Mouse (Mus musculus): ENCODE results near the gene Plekha3. TPM values are rescaled to one million over a fixed set of nuclear protein-coding genes. Genes with fewer than 3 reads are reported as not detected.
A peak's percentile ranks its signal among the peaks of the same experiment; 100 is the strongest.

The Plekha3 gene
- total RNA-seq (2021), result 10 to 100 TPM; 36.4 to 38.9 TPM

- intact Hi-C loops (cut with DNase I), result no loop called here
- DNase-seq (ENCODE audit: low spot score in 2 of 2), result peak; percentile 87
These were observed at the start of gene Plekha3 for GRCm38 (mm10) chr2:76674725-76675427. TSS of gene Plekha3 (plus strand) at chr2:76675281.

DNA sequence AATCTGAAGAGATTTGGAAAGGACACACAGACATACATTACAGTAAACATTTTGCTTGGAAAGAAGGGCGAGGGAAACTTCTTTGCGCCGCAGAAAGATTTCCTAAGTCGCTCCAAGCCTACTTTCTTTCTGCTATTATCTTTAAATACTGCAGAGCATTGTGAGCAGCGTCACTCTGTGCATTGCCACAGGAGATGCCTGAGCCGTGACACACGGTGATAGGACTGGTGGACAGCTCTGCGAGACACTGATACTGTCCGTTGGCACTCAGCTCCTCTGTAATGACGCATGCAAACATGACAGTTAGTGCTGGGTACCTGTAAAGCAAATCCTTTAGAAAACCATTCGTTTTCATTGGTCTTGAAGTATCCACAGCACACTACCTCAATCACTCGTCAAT lies 44.8 kb upstream of the Plekha3 start:
- intact Hi-C loops (cut with DNase I), result no loop called here
- no peak for DNase-seq (ENCODE audit: low spot score in 2 of 2)

DNA sequence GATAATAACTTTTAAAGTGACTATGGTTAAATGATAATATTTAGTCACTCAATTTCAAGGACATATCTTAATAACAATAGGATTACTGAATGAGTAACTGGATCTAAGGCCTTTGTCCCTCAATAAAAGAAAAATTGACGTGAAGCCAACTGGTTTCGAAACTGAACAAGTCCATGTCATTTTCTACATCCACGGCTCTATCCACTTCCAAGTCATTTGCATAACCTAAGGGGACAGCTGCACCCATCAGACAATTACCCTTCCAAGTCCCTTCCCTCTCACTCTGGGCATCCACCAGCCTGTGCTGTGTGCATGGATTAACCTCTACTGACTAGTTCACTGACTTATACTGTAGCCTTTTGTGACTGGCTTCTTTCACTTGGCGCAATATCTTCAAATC lies 43.5 kb upstream of the Plekha3 start:
- intact Hi-C loops (cut with DNase I), result no loop called here
- no peak for DNase-seq (ENCODE audit: low spot score in 2 of 2)

- DNase-seq (ENCODE audit: low spot score in 2 of 2), result no peak
- intact Hi-C loops (cut with DNase I), result no loop called here
These were observed 35.4 kb upstream of the Plekha3 start for GRCm38 (mm10) chr2:76639637-76640036.

GRCm38 (mm10) chr2:76643801-76644200 lies 31.3 kb upstream of the Plekha3 start:
- DNase-seq (ENCODE audit: low spot score in 2 of 2), result no peak
- intact Hi-C loops (cut with DNase I), result no loop called here

DNA sequence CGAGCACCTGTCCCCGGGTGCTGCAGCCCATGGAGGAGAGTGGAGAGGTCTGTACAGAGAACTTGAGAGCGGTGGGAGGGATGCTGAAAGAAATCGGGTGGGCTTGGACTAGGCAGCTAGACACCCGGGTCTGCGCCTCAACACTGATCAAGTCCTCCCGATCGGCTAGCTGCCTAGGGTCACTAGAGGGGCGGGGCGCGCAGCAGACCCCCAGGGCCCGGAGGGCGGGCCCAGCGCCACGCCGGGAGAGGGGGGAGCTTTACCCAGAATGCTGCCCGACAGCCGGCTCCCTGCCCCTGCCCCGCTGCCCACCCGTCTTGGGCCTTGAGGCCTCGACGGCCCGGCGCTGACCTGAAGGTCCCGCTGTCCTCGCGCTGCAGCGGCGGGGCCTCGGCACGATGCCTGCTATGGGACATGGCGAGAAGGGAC lies 27.6 kb upstream of the Plekha3 start:
- DNase-seq (ENCODE audit: low spot score in 2 of 2), result peak in 1 of 2 experiments; percentile 9
- intact Hi-C loops (cut with DNase I), result no loop called here

GRCm38 (mm10) chr2:76647883-76648570 lies 27.1 kb upstream of the Plekha3 start, which contains the start of the genes Prkra and Pjvk:
TSS of gene Prkra (minus strand) at chr2:76648015.
TSS of gene Pjvk (plus strand) at chr2:76648476.
- intact Hi-C loops (cut with DNase I), result loop anchor here (2.0 kb wide), 1 partner anchor 25 kb away; the partner anchor contains the start of gene Fkbp7
- peak; percentile 91 to 92 for DNase-seq (ENCODE audit: low spot score in 2 of 2)

GRCm38 (mm10) chr2:76648666-76649141 lies 26.4 kb upstream of the Plekha3 start:
- intact Hi-C loops (cut with DNase I), result loop anchor here (2.0 kb wide), 1 partner anchor 24 kb away; the partner anchor contains the start of gene Fkbp7
- no peak for DNase-seq (ENCODE audit: low spot score in 2 of 2)

DNA sequence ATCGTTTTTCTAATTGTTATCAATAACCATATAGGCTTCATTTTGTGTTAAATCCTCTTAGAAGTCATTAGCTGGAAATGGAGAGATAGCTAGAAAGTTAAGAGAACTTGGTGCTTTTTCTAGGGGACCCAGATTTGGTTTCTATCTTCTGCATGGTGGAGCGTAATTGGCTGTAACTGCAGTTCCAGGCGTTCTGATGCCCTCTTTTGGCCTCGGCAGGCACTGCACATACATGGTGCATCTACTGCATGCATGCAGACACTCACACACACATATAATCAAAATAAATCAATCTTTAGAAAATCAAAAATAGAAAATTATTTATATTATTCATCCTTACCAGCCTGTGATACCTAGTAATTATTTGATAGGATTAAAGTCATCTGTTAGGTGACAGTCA lies 22.0 kb upstream of the Plekha3 start:
- DNase-seq (ENCODE audit: low spot score in 2 of 2), result no peak
- intact Hi-C loops (cut with DNase I), result no loop called here

GRCm38 (mm10) chr2:76654646-76655045 lies 20.4 kb upstream of the Plekha3 start:
- intact Hi-C loops (cut with DNase I), result no loop called here

GRCm38 (mm10) chr2:76655444-76655843 lies 19.6 kb upstream of the Plekha3 start:
- intact Hi-C loops (cut with DNase I), result no loop called here
- DNase-seq (ENCODE audit: low spot score in 2 of 2), result no peak

More at GRCm38 (mm10) chr2:76654646-76655045, 20.4 kb upstream of the Plekha3 start:
- DNase-seq (ENCODE audit: low spot score in 2 of 2), result no peak

DNA sequence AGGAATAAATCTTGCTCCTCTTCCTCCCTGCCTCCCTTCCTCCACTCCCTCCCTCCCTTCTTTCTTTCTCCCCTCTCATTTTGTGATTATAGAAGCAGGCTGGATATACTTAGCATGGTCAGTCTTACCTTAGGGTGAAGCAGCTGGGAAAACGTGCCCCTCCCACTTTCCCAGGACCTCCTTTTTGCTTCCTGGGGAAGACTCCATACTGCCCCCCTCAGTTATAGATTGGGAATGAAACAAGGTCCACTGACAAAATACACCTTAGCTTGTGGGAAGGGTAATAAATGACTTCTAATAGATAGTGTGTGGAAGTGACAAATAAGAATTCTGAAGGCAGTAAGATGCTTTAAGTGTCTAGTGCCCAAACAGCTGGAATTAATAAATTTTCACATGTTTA lies 19.1 kb upstream of the Plekha3 start:
- intact Hi-C loops (cut with DNase I), result no loop called here
- no peak for DNase-seq (ENCODE audit: low spot score in 2 of 2)

GRCm38 (mm10) chr2:76658551-76658950 lies 16.5 kb upstream of the Plekha3 start:
- DNase-seq (ENCODE audit: low spot score in 2 of 2), result no peak
- intact Hi-C loops (cut with DNase I), result no loop called here

- intact Hi-C loops (cut with DNase I), result no loop called here
- DNase-seq (ENCODE audit: low spot score in 2 of 2), result no peak
These were observed 15.7 kb upstream of the Plekha3 start for GRCm38 (mm10) chr2:76659419-76659818.

DNA sequence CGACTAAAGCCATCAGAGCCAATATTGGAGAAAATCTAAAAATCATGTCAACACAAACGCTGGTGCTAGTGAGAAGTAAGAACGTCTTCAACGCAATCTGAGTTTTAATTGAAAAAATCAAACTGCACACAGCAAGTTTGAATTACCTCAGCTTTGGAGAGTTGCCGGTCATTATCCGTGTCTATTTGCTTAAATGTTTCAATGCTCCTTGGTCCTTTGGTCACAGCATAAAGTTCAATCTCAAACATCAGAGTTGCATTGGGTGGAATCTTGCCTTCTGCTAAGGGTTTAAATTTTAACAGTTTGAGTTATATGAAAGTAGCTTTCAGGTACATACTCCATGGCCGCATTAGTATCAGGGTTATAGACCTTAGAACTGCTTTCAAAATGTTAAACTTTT lies 9.6 kb upstream of the Plekha3 start:
- intact Hi-C loops (cut with DNase I), result no loop called here

GRCm38 (mm10) chr2:76667200-76667599 lies 7.9 kb upstream of the Plekha3 start:
- no peak for DNase-seq (ENCODE audit: low spot score in 2 of 2)
- intact Hi-C loops (cut with DNase I), result no loop called here

More for the DNA sequence above, 9.6 kb upstream of the Plekha3 start:
- no peak for DNase-seq (ENCODE audit: low spot score in 2 of 2)

DNA sequence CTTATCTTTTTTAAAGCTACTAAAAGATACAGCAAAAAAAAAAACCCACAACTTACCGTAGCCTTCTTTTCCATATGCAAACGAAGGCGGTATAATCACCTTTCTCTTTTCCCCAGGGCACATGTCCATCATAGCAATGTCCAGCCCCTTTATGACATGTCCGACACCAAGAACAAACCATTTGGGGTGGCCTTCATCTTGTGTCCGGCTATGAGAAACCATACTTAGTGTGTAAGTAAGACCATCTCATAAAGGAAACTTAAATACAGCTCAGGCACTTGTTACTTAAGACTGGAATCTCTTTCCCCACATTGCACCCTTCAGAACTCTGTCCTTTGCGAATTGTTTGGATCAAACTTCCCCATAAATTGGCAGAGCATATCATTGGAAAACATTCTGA lies 3.4 kb upstream of the Plekha3 start:
- no peak for DNase-seq (ENCODE audit: low spot score in 2 of 2)
- intact Hi-C loops (cut with DNase I), result loop anchor here (2.0 kb wide), 1 partner anchor 23 kb away; the partner anchor contains the start of genes Pjvk and Prkra

DNA sequence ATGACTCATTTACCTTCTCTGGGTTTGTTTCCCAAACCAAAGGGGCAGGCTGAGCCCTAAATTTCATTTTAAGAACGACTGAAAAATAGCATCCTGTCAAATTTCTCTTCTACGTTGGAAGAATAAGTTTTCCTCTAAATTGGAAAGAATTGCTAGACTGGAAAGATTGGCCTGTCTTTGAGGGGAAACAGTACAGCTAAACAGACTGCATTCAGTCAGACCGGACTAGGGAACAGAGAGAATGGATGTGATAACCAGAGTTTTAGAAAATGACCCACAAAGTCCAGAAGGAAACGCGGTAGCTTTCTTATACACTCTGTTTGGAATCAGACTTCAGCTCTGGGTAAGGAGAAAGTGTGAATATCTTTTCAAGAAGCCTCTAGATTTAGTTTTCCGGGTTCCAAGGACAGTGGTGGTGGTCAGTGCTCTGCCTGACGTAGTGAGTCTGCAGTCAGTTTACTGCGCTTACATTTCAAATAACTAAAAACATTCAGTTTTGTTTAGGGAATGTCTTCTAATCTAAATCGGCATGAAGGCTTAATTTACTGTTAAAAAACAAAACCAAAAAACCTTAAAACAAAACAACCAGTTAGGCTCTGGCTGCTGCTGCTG lies 2.8 kb upstream of the Plekha3 start:
- intact Hi-C loops (cut with DNase I), result loop anchor here (2.0 kb wide), 1 partner anchor 23 kb away; the partner anchor contains the start of genes Pjvk and Prkra
- DNase-seq (ENCODE audit: low spot score in 2 of 2), result no peak

GRCm38 (mm10) chr2:76672966-76673392 lies 2.1 kb upstream of the Plekha3 start, which contains the start of gene Fkbp7:
TSS of gene Fkbp7 (minus strand) at chr2:76673116.
- DNase-seq (ENCODE audit: low spot score in 2 of 2), result peak; percentile 83 to 87
- intact Hi-C loops (cut with DNase I), result loop anchor here (2.0 kb wide), 1 partner anchor 24 kb away; the partner anchor contains the start of genes Pjvk and Prkra
